Mouse (Mus musculus): Measurements from ENCODE around the gene Tns2.
"Not testable (repeated sequence)": the region's sequence is repeated elsewhere in the genome, so short reads cannot be mapped to it uniquely, and the experiment has no call there.

- TF ChIP-seq UBTF (IDR thresholded peaks at IDR 0.05; ENCODE audit: borderline replicate concordance, insufficient read depth, low read depth, low read length); MEF2A (IDR thresholded peaks at IDR 0.05; ENCODE audit: extremely low read depth, insufficient replicate concordance, low read depth, low read length, poor library complexity, severe bottlenecking); NELFE (IDR thresholded peaks at IDR 0.05; ENCODE audit: low read depth, low read length); POLR2A (IDR thresholded peaks at IDR 0.05; ENCODE audit: control insufficient read depth in 1 of 2, insufficient read depth in 1 of 2, low read depth in 1 of 2, low read length in 2 of 2, poor library complexity in 1 of 2); SIN3A (IDR thresholded peaks at IDR 0.05; ENCODE audit: low read length); ZMIZ1 (IDR thresholded peaks at IDR 0.05; ENCODE audit: low read depth, low read length); EP300 (IDR thresholded peaks at IDR 0.05; ENCODE audit: low read depth in 1 of 2, low read length in 2 of 2); TAL1 (IDR thresholded peaks at IDR 0.05; ENCODE audit: low read length); CHD1 (IDR thresholded peaks at IDR 0.05; ENCODE audit: low read depth, low read length); POLR2AphosphoS5 (IDR thresholded peaks at IDR 0.05; ENCODE audit: borderline replicate concordance, low read depth, low read length): not testable (repeated sequence)
- peak in 1 of 3 experiments; percentile 17; a peak in 1 of 6 replicates for TF ChIP-seq CTCF (IDR thresholded peaks at IDR 0.05 in 2 of 3, conservative IDR thresholded peaks at IDR 0.05 in 1 of 3; ENCODE audit: control insufficient read depth in 1 of 3, insufficient read depth in 1 of 3, low read depth in 2 of 3, low read length in 3 of 3, poor library complexity in 1 of 3, severe bottlenecking in 1 of 3)
Observed at GRCm38 (mm10) chr15:102079924-102080323, 20.3 kb upstream of the Tns2 start.

Measured in MEL (cell line).